ENCODE assay signal across 8 mouse cellular contexts in genomic region chr19:24476461-24476860, GRCm38 (mm10). TPM values are rescaled to one million over a fixed set of nuclear protein-coding genes. Genes with fewer than 3 reads are reported as not detected.
DNase-seq lines count a peak whose midpoint lies in the region; ATAC-seq lines count a peak whose summit lies in the region.

No protein-coding gene starts in this region.

- no peaks in the 10 kb centered on the region for H3K9me3 ChIP-seq in forebrain, embryonic 13.5 days (replicated peaks)
- no peaks in the 10 kb centered on the region for H3K9me3 ChIP-seq in stomach, embryonic 15.5 days

- H3K36me3 ChIP-seq in forebrain, embryonic 13.5 days (ENCODE audit: poor library complexity, severe bottlenecking): no peaks in the 10 kb centered on the region
- no peaks in the 10 kb centered on the region for H3K36me3 ChIP-seq in macrophage (ENCODE audit: inconsistent target)
- no peaks in the 10 kb centered on the region for H3K36me3 ChIP-seq in stomach, embryonic 15.5 days

- 2% methylated on average over 11 of the region's 11 CpGs for WGBS in forebrain, embryonic 13.5 days
- 6% methylated on average over 11 of the region's 11 CpGs for WGBS in macrophage (ENCODE audit: missing documents)
- WGBS in stomach, embryonic 15.5 days: under 1% methylated on average over 11 of the region's 11 CpGs

- H3K4me2 ChIP-seq in forebrain, embryonic 13.5 days: peak overlapping the region; percentile 89
- peak overlapping the region; percentile 77 for H3K4me2 ChIP-seq in stomach, embryonic 15.5 days

- H3K27ac ChIP-seq in forebrain, embryonic 13.5 days: peak overlapping the region; percentile 95; the same call in 1 of the 2 replicates
- H3K27ac ChIP-seq in macrophage: peak overlapping the region; percentile 51
- H3K27ac ChIP-seq in stomach, embryonic 15.5 days: peak overlapping the region; percentile 94

- H3K9ac ChIP-seq in forebrain, embryonic 13.5 days: peak overlapping the region; percentile 93
- H3K9ac ChIP-seq in stomach, embryonic 15.5 days: peak overlapping the region; percentile 89

- H3K79me2 ChIP-seq in macrophage (ENCODE audit: inconsistent target): peaks cover 13% of the 10 kb centered on the region

- H3K4me3 ChIP-seq in forebrain, embryonic 13.5 days: peak overlapping the region; percentile 84
- H3K4me3 ChIP-seq in macrophage (ENCODE audit: inconsistent target): peak overlapping the region; percentile 81
- peak overlapping the region; percentile 81 for H3K4me3 ChIP-seq in stomach, embryonic 15.5 days (replicated peaks)

- no peak for ATAC-seq in forebrain, embryonic 13.5 days
- ATAC-seq in stomach, embryonic 15.5 days (ENCODE audit: insufficient read depth, low FRiP score, low read depth): no peak

- H3K27me3 ChIP-seq in forebrain, embryonic 13.5 days: no peaks in the 10 kb centered on the region
- no peaks in the 10 kb centered on the region for H3K27me3 ChIP-seq in stomach, embryonic 15.5 days (replicated peaks)

- intact Hi-C loops in heart, postnatal 10 days (cut with DNase I): loop anchor here (2.0 to 5.0 kb wide), 2 partner anchors 78 to 174 kb away; partner anchors contain the start of gene Pip5k1b
- intact Hi-C loops in left cerebral cortex, postnatal 36 days (cut with DNase I): loop anchor here (5.0 kb wide), 2 partner anchors 81 to 174 kb away; partner anchors contain the start of gene Pip5k1b

- H3K4me1 ChIP-seq in forebrain, embryonic 13.5 days: peaks cover 27% of the 10 kb centered on the region
- peaks cover 7% of the 10 kb centered on the region; the same call in 1 of the 2 replicates for H3K4me1 ChIP-seq in stomach, embryonic 15.5 days

- peak; percentile 88 for DNase-seq in heart, adult 11 months
- DNase-seq in heart, postnatal 10 days: no peak
- peak; percentile 38 for DNase-seq in adrenal gland, postnatal 25 days
- peak; percentile 13 for DNase-seq in kidney, adult 18-20 months
- DNase-seq in left cerebral cortex, postnatal 36 days (ENCODE audit: low spot score in 2 of 2): no peak

RNA-seq across cellular contexts. Expression of gene Fam122a, which starts 0.7 kb away (rescaled TPM):
- 10 to 100 TPM; 27.3 to 28.3 TPM for total RNA-seq in heart, postnatal 10 days (2021)
- total RNA-seq in adrenal gland, postnatal 25 days (2021): 40.7 and 44.6 TPM in 2 replicates
- polyA plus RNA-seq in forebrain, embryonic 13.5 days (2015; fragmentation: Nextera tagmentation; extraction: Ambion mirVana): 49.0 and 50.8 TPM in 2 replicates
- total RNA-seq in macrophage (2018; cell fraction: chromatin; rRNA removed): 10 to 100 TPM in 7 of 26 experiments, 1 to 10 TPM in 19; 1.8 to 16.2 (median 6.3) TPM
- 10 to 100 TPM; 14.5 to 27.8 (median 22.8) TPM for total RNA-seq in macrophage (2018; cell fraction: cytosol; rRNA removed)
- total RNA-seq in macrophage (2018; cell fraction: nucleus; rRNA removed): 10 to 100 TPM in 21 of 26 experiments, 1 to 10 TPM in 5; 5.3 to 31.5 (median 13.9) TPM
- 17.3 to 43.9 TPM (median 22.3 TPM) in 3 replicates for polyA plus RNA-seq in macrophage (2018)
- 49.9 and 55.2 TPM in 2 replicates for polyA plus RNA-seq in stomach, embryonic 15.5 days (2015; fragmentation: Nextera tagmentation; extraction: Ambion mirVana)
- total RNA-seq in left cerebral cortex, postnatal 36 days (2021): 10 to 100 TPM; 30.8 to 32.3 TPM

Comparison
In these comparisons a context has a peak if more than half of its experiments do, and no peak if none do; other contexts are left out.
1. DNase-seq: peak in heart, adult 11 months (single experiment), adrenal gland, postnatal 25 days (single experiment) and kidney, adult 18-20 months (single experiment); none in heart, postnatal 10 days (0 of 2) and left cerebral cortex, postnatal 36 days (0 of 2).
2. Peak in every context shown above with its lines, with median percentiles within 50 percentile points of each other: H3K27ac ChIP-seq and H3K4me3 ChIP-seq.